Mouse (Mus musculus): ENCODE data around the gene Lhx8. TPM values are rescaled to one million over a fixed set of nuclear protein-coding genes. Genes with fewer than 3 reads are reported as not detected.

Lhx8 gene
- total and polyA plus RNA-seq, 3 experiments: not detected

- no peaks in the 10 kb centered on the region for H3K36me3 ChIP-seq (ENCODE audit: control insufficient read depth in 1 of 2, insufficient read depth in 2 of 2, low read length in 2 of 2)
- no peaks in the 10 kb centered on the region for H3K9me3 ChIP-seq (replicated peaks; ENCODE audit: insufficient read depth, low read length)
- no peaks in the 10 kb centered on the region for H3K27me3 ChIP-seq (ENCODE audit: control insufficient read depth in 1 of 2, insufficient read depth in 2 of 2, low read length in 2 of 2)
- H3K4me3 ChIP-seq (ENCODE audit: control insufficient read depth in 1 of 2, insufficient read depth in 1 of 2, low read depth in 2 of 2, low read length in 2 of 2): no peak overlapping the region
- H3K27ac ChIP-seq (ENCODE audit: control insufficient read depth, low read depth, low read length): no peak overlapping the region
- H3K79me2 ChIP-seq (ENCODE audit: control insufficient read depth, insufficient read depth, low read length, poor library complexity): no peaks in the 10 kb centered on the region
- H3K4me1 ChIP-seq (ENCODE audit: control insufficient read depth in 1 of 2, insufficient read depth in 2 of 2, low read length in 2 of 2): no peaks in the 10 kb centered on the region
- DNase-seq (ENCODE audit: low read depth, low spot score): no peak
- no peak overlapping the region for H3K9ac ChIP-seq (ENCODE audit: control insufficient read depth, low read depth, low read length, poor library complexity, severe bottlenecking)
- TF ChIP-seq GATA1 (IDR thresholded peaks at IDR 0.05; ENCODE audit: low read depth, low read length): no peak
- TF ChIP-seq TCF12 (IDR thresholded peaks at IDR 0.05; ENCODE audit: low read depth, low read length): no peak
- no peak for TF ChIP-seq MAX (IDR thresholded peaks at IDR 0.05; ENCODE audit: low read length)
- no peak for TF ChIP-seq E2F4 (IDR thresholded peaks at IDR 0.05; ENCODE audit: borderline replicate concordance, low read depth, low read length)
- TF ChIP-seq CHD1 (IDR thresholded peaks at IDR 0.05; ENCODE audit: low read depth, low read length): no peak
- no peak for TF ChIP-seq MYB (IDR thresholded peaks at IDR 0.05; ENCODE audit: low read depth, low read length)
- no peak for TF ChIP-seq KAT2A (conservative IDR thresholded peaks at IDR 0.05; ENCODE audit: low read depth, low read length)
- no peak for TF ChIP-seq ETS1 (IDR thresholded peaks at IDR 0.05; ENCODE audit: low read depth, low read length)
- TF ChIP-seq ZMIZ1 (IDR thresholded peaks at IDR 0.05; ENCODE audit: low read depth, low read length): no peak
- no peak for TF ChIP-seq SMC3 (IDR thresholded peaks at IDR 0.05; ENCODE audit: low read depth, low read length)
Measured at GRCm38 (mm10) chr3:154367327-154367726, 36.9 kb upstream of the Lhx8 start.

GRCm38 (mm10) chr3:154364604-154365209, 34.2 kb upstream of the Lhx8 start:
- no peak overlapping the region for H3K4me3 ChIP-seq (ENCODE audit: control insufficient read depth in 1 of 2, insufficient read depth in 1 of 2, low read depth in 2 of 2, low read length in 2 of 2)
- H3K4me1 ChIP-seq (ENCODE audit: control insufficient read depth in 1 of 2, insufficient read depth in 2 of 2, low read length in 2 of 2): no peaks in the 10 kb centered on the region
- no peaks in the 10 kb centered on the region for H3K9me3 ChIP-seq (replicated peaks; ENCODE audit: insufficient read depth, low read length)
- H3K9ac ChIP-seq (ENCODE audit: control insufficient read depth, low read depth, low read length, poor library complexity, severe bottlenecking): no peak overlapping the region
- H3K27ac ChIP-seq (ENCODE audit: control insufficient read depth, low read depth, low read length): no peak overlapping the region
- no peak for DNase-seq (ENCODE audit: low read depth, low spot score)
- TF ChIP-seq ZC3H11A (IDR thresholded peaks at IDR 0.05; ENCODE audit: low read depth, low read length) (no peak), CTCF (IDR thresholded peaks at IDR 0.05 in 2 of 3, conservative IDR thresholded peaks at IDR 0.05 in 1 of 3; ENCODE audit: control insufficient read depth in 1 of 3, insufficient read depth in 1 of 3, low read depth in 2 of 3, low read length in 3 of 3, poor library complexity in 1 of 3, severe bottlenecking in 1 of 3) (peak in 1 of 3 experiments; percentile 20; a peak in 1 of 6 replicates)
- no peaks in the 10 kb centered on the region for H3K79me2 ChIP-seq (ENCODE audit: control insufficient read depth, insufficient read depth, low read length, poor library complexity)
- no peaks in the 10 kb centered on the region for H3K27me3 ChIP-seq (ENCODE audit: control insufficient read depth in 1 of 2, insufficient read depth in 2 of 2, low read length in 2 of 2)
- H3K36me3 ChIP-seq (ENCODE audit: control insufficient read depth in 1 of 2, insufficient read depth in 2 of 2, low read length in 2 of 2): no peaks in the 10 kb centered on the region

- Histone ChIP-seq H3K4me3 (ENCODE audit: control insufficient read depth in 1 of 2, insufficient read depth in 1 of 2, low read depth in 2 of 2, low read length in 2 of 2) (no peak overlapping the region), H3K27me3 (ENCODE audit: control insufficient read depth in 1 of 2, insufficient read depth in 2 of 2, low read length in 2 of 2) (no peaks in the 10 kb centered on the region), H3K27ac (ENCODE audit: control insufficient read depth, low read depth, low read length) (no peak overlapping the region), H3K79me2 (ENCODE audit: control insufficient read depth, insufficient read depth, low read length, poor library complexity) (no peaks in the 10 kb centered on the region), H3K4me1 (ENCODE audit: control insufficient read depth in 1 of 2, insufficient read depth in 2 of 2, low read length in 2 of 2) (no peaks in the 10 kb centered on the region), H3K36me3 (ENCODE audit: control insufficient read depth in 1 of 2, insufficient read depth in 2 of 2, low read length in 2 of 2) (no peaks in the 10 kb centered on the region), H3K9ac (ENCODE audit: control insufficient read depth, low read depth, low read length, poor library complexity, severe bottlenecking) (no peak overlapping the region), H3K9me3 (replicated peaks; ENCODE audit: insufficient read depth, low read length) (no peaks in the 10 kb centered on the region)
- no peak for DNase-seq (ENCODE audit: low read depth, low spot score)
- no peak for TF ChIP-seq POLR2A (IDR thresholded peaks at IDR 0.05; ENCODE audit: control insufficient read depth in 1 of 2, insufficient read depth in 1 of 2, low read depth in 1 of 2, low read length in 2 of 2, poor library complexity in 1 of 2)
- no peak for TF ChIP-seq MYC (IDR thresholded peaks at IDR 0.05; ENCODE audit: low read depth, low read length)
Measured at GRCm38 (mm10) chr3:154363507-154363906, 33.0 kb upstream of the Lhx8 start.
